Mouse (Mus musculus): Measurements from ENCODE around the gene Gm45837. TPM values are rescaled to one million over a fixed set of nuclear protein-coding genes. Genes with fewer than 3 reads are reported as not detected.
A peak's percentile ranks its signal among the peaks of the same experiment; 100 is the strongest.

Gm45837 gene
- polyA plus RNA-seq, 1 experiment = not detected

DNA sequence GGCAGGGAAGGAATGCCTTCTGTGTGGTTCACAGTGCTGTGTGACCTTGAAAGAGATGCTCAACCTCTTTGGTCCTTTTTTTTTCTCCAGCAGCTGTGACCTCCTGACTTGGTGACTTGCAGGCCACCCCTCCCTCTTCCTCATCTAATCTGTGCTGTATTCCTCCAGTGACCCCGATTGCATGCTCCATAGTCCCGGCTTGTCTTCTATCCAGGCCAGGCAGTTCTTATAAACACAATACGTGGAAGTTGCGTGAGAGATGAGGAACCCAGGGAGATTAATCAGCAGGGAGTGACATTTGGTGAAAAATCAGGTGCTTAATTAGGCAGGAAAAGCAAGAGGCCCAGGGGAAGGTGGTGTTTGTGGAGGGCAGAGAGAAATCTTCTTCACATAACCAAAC lies 80.3 kb downstream of the Gm45837 start:
- peaks cover 16% of the 10 kb centered on the region for H3K4me1 ChIP-seq (replicated peaks; ENCODE audit: control insufficient read depth, insufficient read depth, low read length)
- no peak for DNase-seq
- no peak overlapping the region for H3K4me3 ChIP-seq (ENCODE audit: control insufficient read depth, insufficient read depth, low read length)
- no peaks in the 10 kb centered on the region for H3K36me3 ChIP-seq (ENCODE audit: control insufficient read depth, insufficient read depth, low read length)
- TF ChIP-seq POLR2A (IDR thresholded peaks at IDR 0.05; ENCODE audit: control insufficient read depth, extremely low read depth, insufficient read depth, low read length, poor library complexity) (no peak), CTCF (IDR thresholded peaks at IDR 0.05; ENCODE audit: borderline replicate concordance, control insufficient read depth, extremely low read depth, insufficient read depth, low read length, poor library complexity) (no peak)
- 92% methylated on average over 4 of the region's 4 CpGs for WGBS
- H3K27me3 ChIP-seq (ENCODE audit: control insufficient read depth, insufficient read depth, low read length) = no peaks in the 10 kb centered on the region
- no peak overlapping the region for H3K27ac ChIP-seq (ENCODE audit: control insufficient read depth, insufficient read depth, low read length)

DNA sequence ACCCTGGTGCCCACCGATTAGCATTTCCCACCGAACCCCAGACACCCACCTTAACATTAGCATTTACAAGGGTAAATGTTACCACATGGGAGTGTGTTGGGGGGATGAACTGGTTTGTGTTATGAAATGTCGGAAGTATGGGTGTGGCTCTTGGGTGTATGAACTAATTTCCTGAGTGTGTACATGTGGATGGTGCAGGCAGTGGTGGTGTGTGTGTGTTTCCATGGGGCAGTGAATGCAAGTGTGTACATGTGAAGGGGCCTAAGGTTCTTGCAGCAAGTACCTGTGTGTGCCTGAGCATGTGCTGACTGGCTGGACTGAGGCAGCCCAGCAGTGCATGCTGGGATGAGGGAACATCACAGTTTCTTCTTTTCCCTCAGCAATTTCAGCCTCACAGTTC lies 87.7 kb downstream of the Gm45837 start:
- Histone ChIP-seq H3K27ac (ENCODE audit: control insufficient read depth, insufficient read depth, low read length) (no peak overlapping the region), H3K4me3 (ENCODE audit: control insufficient read depth, insufficient read depth, low read length) (no peak overlapping the region), H3K27me3 (ENCODE audit: control insufficient read depth, insufficient read depth, low read length) (no peaks in the 10 kb centered on the region), H3K4me1 (replicated peaks; ENCODE audit: control insufficient read depth, insufficient read depth, low read length) (peaks cover 36% of the 10 kb centered on the region), H3K36me3 (ENCODE audit: control insufficient read depth, insufficient read depth, low read length) (no peaks in the 10 kb centered on the region)
- no peak for DNase-seq
- no peak for TF ChIP-seq CTCF (IDR thresholded peaks at IDR 0.05; ENCODE audit: borderline replicate concordance, control insufficient read depth, extremely low read depth, insufficient read depth, low read length, poor library complexity)
- no peak for TF ChIP-seq POLR2A (IDR thresholded peaks at IDR 0.05; ENCODE audit: control insufficient read depth, extremely low read depth, insufficient read depth, low read length, poor library complexity)
- 95% methylated on average over 3 of the region's 3 CpGs for WGBS

DNA sequence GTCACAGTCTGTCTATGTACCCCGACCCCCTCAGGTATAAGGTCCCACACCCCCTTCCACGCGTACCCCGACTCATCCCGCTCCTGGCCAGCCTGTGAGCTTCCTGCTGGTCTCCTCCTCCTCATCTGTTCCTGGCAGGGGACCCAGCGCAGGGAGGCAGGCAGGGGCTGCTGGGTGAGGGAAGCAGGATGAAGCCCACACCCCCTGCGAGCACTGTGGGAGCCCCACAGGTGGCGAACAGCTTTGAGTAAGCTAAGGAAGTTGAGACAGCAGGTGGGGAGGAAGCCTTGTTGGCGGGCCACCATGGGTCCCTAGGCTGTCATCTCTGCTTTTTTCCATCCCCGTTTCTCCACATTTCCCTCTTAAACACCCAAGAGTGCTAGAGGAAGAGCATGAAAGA lies 88.6 kb downstream of the Gm45837 start:
- no peak overlapping the region for H3K4me3 ChIP-seq (ENCODE audit: control insufficient read depth, insufficient read depth, low read length)

DNA sequence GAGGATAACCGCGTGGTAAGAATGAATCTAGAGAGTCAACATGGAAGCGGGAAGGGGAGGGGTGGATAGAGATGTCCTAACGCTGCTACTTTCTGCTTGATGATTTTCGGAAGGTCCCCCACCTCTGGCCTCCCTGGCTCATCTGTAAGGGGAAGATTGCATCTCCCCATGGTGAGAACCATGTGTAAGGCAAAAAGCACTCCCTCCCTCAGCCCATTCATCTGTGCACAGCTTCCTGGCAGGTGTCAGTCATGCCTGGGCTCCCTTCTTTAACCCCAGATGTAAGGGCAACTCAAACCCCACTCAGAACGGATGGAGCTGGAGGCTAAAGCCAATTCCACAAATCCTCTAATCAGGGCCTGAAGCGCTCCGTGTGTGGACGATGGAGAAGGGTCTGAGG lies 89.0 kb downstream of the Gm45837 start:
- Histone ChIP-seq H3K27me3 (ENCODE audit: control insufficient read depth, insufficient read depth, low read length) (no peaks in the 10 kb centered on the region), H3K4me3 (ENCODE audit: control insufficient read depth, insufficient read depth, low read length) (no peak overlapping the region), H3K36me3 (ENCODE audit: control insufficient read depth, insufficient read depth, low read length) (no peaks in the 10 kb centered on the region), H3K27ac (ENCODE audit: control insufficient read depth, insufficient read depth, low read length) (0 out of 2 replicates have a peak overlapping the region, but pooled peaks have one; percentile 18), H3K4me1 (replicated peaks; ENCODE audit: control insufficient read depth, insufficient read depth, low read length) (peaks cover 46% of the 10 kb centered on the region)
- whole genome bisulfite sequencing = 68% methylated on average over 9 of the region's 9 CpGs
- TF ChIP-seq POLR2A (IDR thresholded peaks at IDR 0.05; ENCODE audit: control insufficient read depth, extremely low read depth, insufficient read depth, low read length, poor library complexity) (no peak), CTCF (IDR thresholded peaks at IDR 0.05; ENCODE audit: borderline replicate concordance, control insufficient read depth, extremely low read depth, insufficient read depth, low read length, poor library complexity) (no peak)
- DNase-seq = peak; percentile 32

More for the DNA sequence above, 88.6 kb downstream of the Gm45837 start:
- Histone ChIP-seq H3K27ac (ENCODE audit: control insufficient read depth, insufficient read depth, low read length) (0 out of 2 replicates have a peak overlapping the region, but pooled peaks have one; percentile 18), H3K27me3 (ENCODE audit: control insufficient read depth, insufficient read depth, low read length) (no peaks in the 10 kb centered on the region), H3K4me1 (replicated peaks; ENCODE audit: control insufficient read depth, insufficient read depth, low read length) (peaks cover 43% of the 10 kb centered on the region), H3K36me3 (ENCODE audit: control insufficient read depth, insufficient read depth, low read length) (no peaks in the 10 kb centered on the region)
- WGBS = 48% methylated on average over 10 of the region's 10 CpGs
- TF ChIP-seq CTCF (IDR thresholded peaks at IDR 0.05; ENCODE audit: borderline replicate concordance, control insufficient read depth, extremely low read depth, insufficient read depth, low read length, poor library complexity) (no peak), POLR2A (IDR thresholded peaks at IDR 0.05; ENCODE audit: control insufficient read depth, extremely low read depth, insufficient read depth, low read length, poor library complexity) (no peak)
- DNase-seq = peak; percentile 38

DNA sequence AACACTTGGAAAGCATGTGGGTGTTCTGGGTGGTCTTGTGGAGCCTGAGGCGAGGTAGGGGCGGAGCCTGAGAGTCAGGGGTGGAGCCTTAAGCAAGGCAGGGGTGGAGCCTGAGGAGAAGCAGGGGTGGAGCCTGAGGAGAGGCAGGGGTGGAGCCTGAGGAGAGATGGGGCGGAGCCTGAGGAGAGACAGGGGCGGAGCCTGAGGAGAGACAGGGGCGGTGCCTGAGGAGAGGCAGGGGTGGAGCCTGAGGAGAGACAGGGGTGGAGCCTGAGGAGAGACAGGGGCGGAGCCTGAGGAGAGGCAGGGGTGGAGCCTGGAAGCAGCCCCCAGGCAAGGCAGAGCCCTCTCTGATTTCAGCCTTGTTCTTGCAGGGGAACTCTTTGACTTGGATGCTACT lies 90.5 kb downstream of the Gm45837 start:
- Histone ChIP-seq H3K4me3 (ENCODE audit: control insufficient read depth, insufficient read depth, low read length) (no peak overlapping the region), H3K27me3 (ENCODE audit: control insufficient read depth, insufficient read depth, low read length) (no peaks in the 10 kb centered on the region), H3K36me3 (ENCODE audit: control insufficient read depth, insufficient read depth, low read length) (no peaks in the 10 kb centered on the region), H3K27ac (ENCODE audit: control insufficient read depth, insufficient read depth, low read length) (no peak overlapping the region), H3K4me1 (replicated peaks; ENCODE audit: control insufficient read depth, insufficient read depth, low read length) (peaks cover 46% of the 10 kb centered on the region)
- no peak for DNase-seq
- TF ChIP-seq CTCF (IDR thresholded peaks at IDR 0.05; ENCODE audit: borderline replicate concordance, control insufficient read depth, extremely low read depth, insufficient read depth, low read length, poor library complexity) (no peak), POLR2A (IDR thresholded peaks at IDR 0.05; ENCODE audit: control insufficient read depth, extremely low read depth, insufficient read depth, low read length, poor library complexity) (no peak)
- 97% methylated on average over 6 of the region's 6 CpGs for WGBS

DNA sequence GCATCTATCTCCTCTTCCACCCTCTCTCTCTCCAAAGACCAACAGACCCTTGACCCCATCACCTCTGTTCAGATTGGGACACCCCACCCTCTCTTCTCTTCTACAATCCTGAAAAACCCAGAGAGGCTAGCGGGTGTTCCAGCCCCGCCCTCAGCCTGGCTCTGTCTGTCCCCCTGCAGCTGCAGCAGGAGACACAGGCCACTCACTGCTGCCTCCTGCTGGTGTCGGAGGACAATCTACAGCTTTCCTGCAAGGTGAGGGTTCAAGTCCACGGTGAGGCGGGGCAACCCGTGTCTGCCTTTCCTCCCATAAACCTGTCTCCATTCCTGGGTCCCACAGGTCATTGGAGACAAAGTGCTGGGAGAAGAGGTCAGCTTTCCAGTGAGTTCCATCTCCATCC lies 91.0 kb downstream of the Gm45837 start:
- TF ChIP-seq POLR2A (IDR thresholded peaks at IDR 0.05; ENCODE audit: control insufficient read depth, extremely low read depth, insufficient read depth, low read length, poor library complexity) (no peak), CTCF (IDR thresholded peaks at IDR 0.05; ENCODE audit: borderline replicate concordance, control insufficient read depth, extremely low read depth, insufficient read depth, low read length, poor library complexity) (no peak)
- no peaks in the 10 kb centered on the region for H3K36me3 ChIP-seq (ENCODE audit: control insufficient read depth, insufficient read depth, low read length)
- no peaks in the 10 kb centered on the region for H3K27me3 ChIP-seq (ENCODE audit: control insufficient read depth, insufficient read depth, low read length)
- H3K27ac ChIP-seq (ENCODE audit: control insufficient read depth, insufficient read depth, low read length) = no peak overlapping the region
- H3K4me1 ChIP-seq (replicated peaks; ENCODE audit: control insufficient read depth, insufficient read depth, low read length) = peaks cover 46% of the 10 kb centered on the region
- WGBS = 91% methylated on average over 6 of the region's 6 CpGs
- DNase-seq = no peak
- no peak overlapping the region for H3K4me3 ChIP-seq (ENCODE audit: control insufficient read depth, insufficient read depth, low read length)

DNA sequence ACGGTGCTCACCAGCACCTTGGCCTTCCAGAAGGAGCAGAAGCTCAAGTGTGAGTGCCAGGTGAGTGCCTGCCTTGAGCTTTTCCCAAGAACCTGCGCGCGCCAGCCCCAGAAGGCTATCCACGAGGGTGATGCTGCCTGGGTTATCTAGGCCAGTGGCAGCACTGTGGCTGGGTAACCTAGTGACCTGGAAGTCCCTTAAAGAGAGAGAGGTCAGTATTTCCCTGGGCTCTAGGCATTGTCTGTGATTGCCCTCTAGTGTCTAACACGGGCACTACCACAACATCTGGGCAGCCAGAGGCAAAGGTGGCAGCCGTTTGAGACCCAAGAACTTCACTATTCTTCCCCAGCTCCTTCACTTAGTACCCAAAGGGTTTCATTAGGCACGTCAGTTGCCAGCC lies 92.7 kb downstream of the Gm45837 start:
- no peaks in the 10 kb centered on the region for H3K36me3 ChIP-seq (ENCODE audit: control insufficient read depth, insufficient read depth, low read length)
- 33% methylated on average over 8 of the region's 8 CpGs for WGBS
- no peak overlapping the region for H3K27ac ChIP-seq (ENCODE audit: control insufficient read depth, insufficient read depth, low read length)
- H3K4me3 ChIP-seq (ENCODE audit: control insufficient read depth, insufficient read depth, low read length) = no peak overlapping the region
- H3K27me3 ChIP-seq (ENCODE audit: control insufficient read depth, insufficient read depth, low read length) = no peaks in the 10 kb centered on the region
- H3K4me1 ChIP-seq (replicated peaks; ENCODE audit: control insufficient read depth, insufficient read depth, low read length) = peaks cover 32% of the 10 kb centered on the region
- TF ChIP-seq POLR2A (IDR thresholded peaks at IDR 0.05; ENCODE audit: control insufficient read depth, extremely low read depth, insufficient read depth, low read length, poor library complexity) (no peak), CTCF (IDR thresholded peaks at IDR 0.05; ENCODE audit: borderline replicate concordance, control insufficient read depth, extremely low read depth, insufficient read depth, low read length, poor library complexity) (peak; percentile 57; the same call in 1 of the 2 replicates)
- peak; percentile 68 for DNase-seq
